ENCODE assay signal across 8 mouse cellular contexts in the genomic region with DNA sequence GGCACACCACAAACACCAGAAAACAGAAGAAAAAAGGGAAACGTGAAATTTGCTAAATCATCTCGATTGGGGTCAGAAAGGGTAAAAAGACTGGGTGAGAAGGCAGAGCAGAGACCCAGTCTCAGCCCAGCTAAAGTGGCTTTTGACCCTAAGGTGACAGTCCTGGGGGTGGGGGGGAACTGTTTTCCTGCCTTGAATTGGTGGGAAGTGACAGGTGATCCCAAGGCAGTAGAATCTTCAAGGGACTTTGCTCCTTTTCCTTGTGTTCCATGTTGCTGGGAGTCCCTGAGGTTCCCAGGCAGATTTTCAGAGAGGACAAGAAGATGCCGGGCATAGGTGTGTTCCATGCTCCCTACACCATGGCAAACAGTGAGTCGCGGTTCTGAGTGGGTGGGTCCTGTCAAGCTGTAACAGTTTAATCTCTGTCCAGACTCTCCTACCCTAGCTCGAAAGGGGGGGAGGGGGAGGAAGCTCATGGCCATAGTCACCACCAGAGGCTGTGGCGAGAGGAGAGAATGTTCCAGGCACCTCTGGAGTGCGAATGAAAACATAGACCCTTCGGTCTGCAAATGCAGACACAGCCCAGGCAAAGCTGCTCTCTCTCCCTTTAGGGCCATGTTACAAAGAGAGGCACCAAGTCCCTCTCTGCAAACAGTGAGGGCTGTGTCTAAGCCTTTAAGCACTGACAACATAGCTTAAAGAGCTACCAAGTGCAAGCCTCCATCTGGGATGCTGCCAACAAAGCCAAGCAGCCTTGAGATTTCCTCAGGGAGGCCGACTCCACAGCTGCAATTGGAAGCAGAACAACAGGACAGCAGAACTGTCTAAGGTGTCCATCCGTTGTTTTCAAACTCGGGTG. TPM values are rescaled to one million over a fixed set of nuclear protein-coding genes. Genes with fewer than 3 reads are reported as not detected.
A peak's percentile ranks its signal among the peaks of the same experiment; 100 is the strongest.
DNase-seq lines count a peak whose midpoint lies in the region; ATAC-seq lines count a peak whose summit lies in the region.

No protein-coding gene starts in this region.

- H3K4me1 ChIP-seq in limb, embryonic 13.5 days, result peaks cover 23% of the 10 kb centered on the region

- peak overlapping the region; percentile 39; the same call in 1 of the 2 replicates for H3K27ac ChIP-seq in limb, embryonic 13.5 days

- H3K27me3 ChIP-seq in limb, embryonic 13.5 days, result 0 out of 2 replicates have a peak, but pooled peaks cover 7% of the 10 kb centered on the region

- H3K36me3 ChIP-seq in limb, embryonic 13.5 days, result no peaks in the 10 kb centered on the region

- peak overlapping the region; percentile 51 for H3K4me2 ChIP-seq in limb, embryonic 13.5 days (replicated peaks)

- intact Hi-C loops in gastrocnemius, postnatal 36 days (cut with DNase I), result loop anchor here (1.0 kb wide), 2 partner anchors 120 to 141 kb away; no protein-coding TSS in a partner anchor

- H3K4me3 ChIP-seq in limb, embryonic 13.5 days, result 0 out of 2 replicates have a peak overlapping the region, but pooled peaks have one; percentile 17

- ATAC-seq in limb, embryonic 13.5 days (ENCODE audit: low FRiP score, low read depth), result no peak
- no peak; the same call in 1 of the 2 replicates for ATAC-seq in cerebellum, adult (ENCODE audit: insufficient number of reproducible peaks, low FRiP score, low TSS enrichment)

- 39% methylated on average over 12 of the region's 12 CpGs for WGBS in limb, embryonic 13.5 days

- H3K9me3 ChIP-seq in limb, embryonic 13.5 days, result no peaks in the 10 kb centered on the region

- H3K9ac ChIP-seq in limb, embryonic 13.5 days, result peak overlapping the region; percentile 45; the same call in 1 of the 2 replicates

- DNase-seq in gastrocnemius, postnatal 25 days, result peak; percentile 27
- no peak for DNase-seq in gastrocnemius, postnatal 36 days
- DNase-seq in right cerebral cortex, postnatal 14 days, result peak; percentile 51
- DNase-seq in right cerebral cortex, postnatal 4 days, result no peak
- peak; percentile 47 for DNase-seq in testis, postnatal 14 days (ENCODE audit: low spot score)
- no peak for DNase-seq in urinary bladder, postnatal 25 days (ENCODE audit: low spot score)

RNA-seq across cellular contexts. Expression of a gene that starts 3.2 kb away (rescaled TPM):
- not detected for total RNA-seq in gastrocnemius, postnatal 25 days (2021)
- total RNA-seq in gastrocnemius, postnatal 36 days (2021), result not detected
- not detected in 2 replicates for polyA plus RNA-seq in limb, embryonic 13.5 days (2015; fragmentation: Nextera tagmentation; extraction: Ambion mirVana)

RNA-seq across cellular contexts. Expression of a gene that starts 10.1 kb away (rescaled TPM):
- 10 to 100 TPM; 61.0 to 63.6 TPM for total RNA-seq in gastrocnemius, postnatal 25 days (2021)
- 100 to 1,000 TPM; 107 to 115 TPM for total RNA-seq in gastrocnemius, postnatal 36 days (2021)
- 26.2 and 27.3 TPM in 2 replicates for polyA plus RNA-seq in limb, embryonic 13.5 days (2015; fragmentation: Nextera tagmentation; extraction: Ambion mirVana)

RNA-seq across cellular contexts. Expression of a gene that starts 21.8 kb away (rescaled TPM):
- total RNA-seq in gastrocnemius, postnatal 25 days (2021), result not detected
- not detected for total RNA-seq in gastrocnemius, postnatal 36 days (2021)
- polyA plus RNA-seq in limb, embryonic 13.5 days (2015; fragmentation: Nextera tagmentation; extraction: Ambion mirVana), result not detected in 2 replicates

RNA-seq across cellular contexts. Expression of a gene that starts 33.2 kb away (rescaled TPM):
- total RNA-seq in gastrocnemius, postnatal 25 days (2021), result not detected
- not detected for total RNA-seq in gastrocnemius, postnatal 36 days (2021)
- 0.60 and 0.91 TPM in 2 replicates for polyA plus RNA-seq in limb, embryonic 13.5 days (2015; fragmentation: Nextera tagmentation; extraction: Ambion mirVana)

RNA-seq across cellular contexts. Expression of a gene that starts 48.0 kb away (rescaled TPM):
- total RNA-seq in gastrocnemius, postnatal 25 days (2021), result not detected
- not detected for total RNA-seq in gastrocnemius, postnatal 36 days (2021)
- polyA plus RNA-seq in limb, embryonic 13.5 days (2015; fragmentation: Nextera tagmentation; extraction: Ambion mirVana), result 0.46 and 0.56 TPM in 2 replicates

Comparison
In these comparisons a context has a peak if more than half of its experiments do, and no peak if none do; other contexts are left out.
1. DNase-seq: peak in gastrocnemius, postnatal 25 days (single experiment), right cerebral cortex, postnatal 14 days (single experiment) and testis, postnatal 14 days (single experiment); none in gastrocnemius, postnatal 36 days (0 of 2), right cerebral cortex, postnatal 4 days (single experiment) and urinary bladder, postnatal 25 days (single experiment).